Mouse (Mus musculus) erythroblast, embryonic 14.5 days (primary cell): Measurements from ENCODE around the gene Gm33543.

Experiments used
- GATA1 ChIP-seq: IDR thresholded peaks from 2 replicates; pipeline ENCODE4 v1.6.1; 2012; ENCODE audit warnings: low read length, inconsistent platforms, mixed read lengths
- TAL1 ChIP-seq: IDR thresholded peaks from 3 replicates; pipeline ENCODE4 v1.6.1; 2012; ENCODE audit warnings: low read length, inconsistent platforms, mixed read lengths

DNA sequence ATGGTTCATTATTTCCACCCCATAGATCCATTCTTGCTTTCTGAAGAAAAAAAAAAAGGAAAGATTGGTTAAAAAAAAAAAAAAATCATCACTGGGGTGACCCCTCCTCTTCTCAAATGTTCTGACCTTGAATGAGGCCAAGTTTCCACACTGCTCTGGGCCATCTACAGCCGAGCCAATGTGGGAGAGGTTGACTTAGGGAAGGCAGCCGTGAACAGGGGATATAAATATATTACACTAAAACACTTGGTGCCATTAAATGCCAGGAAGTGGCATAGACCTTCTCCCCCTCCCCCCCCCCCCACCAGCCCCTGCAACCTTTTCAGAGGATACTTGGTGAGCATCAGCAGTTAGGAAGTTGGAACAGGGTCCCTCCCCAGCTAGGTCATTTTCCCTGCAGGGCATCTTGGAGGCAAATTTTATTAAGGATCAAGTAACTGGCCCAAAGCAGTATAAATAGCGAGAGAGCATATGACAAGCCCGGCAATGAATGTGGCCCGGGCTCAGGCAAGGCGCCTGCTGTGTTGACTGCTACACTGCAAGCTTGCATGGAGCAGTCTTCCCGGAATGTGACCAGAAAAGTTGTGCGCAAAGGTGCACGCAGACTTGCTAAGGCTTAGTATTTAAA, 68.6 kb downstream of the Gm33543 start:
- TF ChIP-seq TAL1 (no peak), GATA1 (no peak)
